Mouse (Mus musculus): ENCODE measurements around the gene Nuak1. TPM values are rescaled to one million over a fixed set of nuclear protein-coding genes. Genes with fewer than 3 reads are reported as not detected.

Gene Nuak1
- total and polyA plus RNA-seq, 2 experiments from 2014 or later = 2.7 to 37.9 TPM

DNA sequence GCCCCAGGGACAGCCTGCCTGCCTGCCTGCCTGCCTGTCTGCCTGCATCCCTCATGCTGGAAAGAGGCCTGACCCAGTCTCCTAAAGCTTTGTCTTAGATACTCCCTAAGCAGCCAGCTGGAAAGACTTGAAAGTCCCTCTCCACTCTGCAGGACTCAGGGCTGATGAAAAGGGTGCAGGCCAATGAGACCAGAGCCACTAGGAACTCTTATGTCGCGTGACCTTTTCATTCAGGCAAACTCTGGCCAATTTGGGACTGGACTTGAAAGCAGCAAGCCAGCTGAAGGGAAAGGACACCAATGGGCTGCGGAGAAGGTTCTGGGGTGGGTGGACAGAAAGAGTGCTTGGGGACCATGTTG is 47.7 kb downstream of the Nuak1 start:
- H3K4me1 ChIP-seq (ENCODE audit: insufficient read depth, low read length) = peaks cover 25% of the 10 kb centered on the region

DNA sequence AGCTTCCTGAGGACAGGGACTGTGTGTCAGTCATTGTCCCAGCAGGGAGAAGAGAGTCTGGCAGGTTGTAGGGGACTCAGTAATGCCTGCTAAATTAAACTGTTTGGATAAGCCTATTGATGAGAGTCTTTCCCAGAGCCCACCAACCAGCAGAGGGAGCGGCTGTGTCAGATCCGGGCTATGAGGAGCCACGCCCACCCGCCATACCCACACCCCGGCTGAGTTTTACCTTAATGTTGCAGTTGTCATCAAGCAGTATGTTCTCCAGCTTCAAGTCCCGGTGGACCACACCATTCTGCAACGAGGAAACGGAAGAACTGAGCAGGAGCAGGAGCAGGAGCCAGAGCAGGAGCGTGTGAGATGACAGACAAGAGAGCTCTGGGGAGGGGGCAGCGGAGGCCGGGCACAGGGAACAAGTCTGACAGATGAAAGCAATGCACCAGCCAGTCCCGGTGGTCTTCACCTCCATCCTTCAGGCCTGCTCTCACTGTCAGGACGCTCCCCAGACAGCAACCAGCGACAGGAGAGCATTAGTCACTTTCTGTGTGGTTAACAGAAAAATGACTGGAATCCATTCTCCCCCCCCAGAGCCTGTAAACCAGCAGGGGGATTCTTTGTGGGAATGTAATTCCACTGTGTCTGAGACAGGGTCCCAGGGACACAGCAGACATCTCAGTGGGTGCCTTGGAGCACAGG is 48.2 kb downstream of the Nuak1 start:
- H3K27me3 ChIP-seq (ENCODE audit: insufficient read depth, low read length) = no peaks in the 10 kb centered on the region
- DNase-seq (ENCODE audit: low spot score) (peak; percentile 54), ATAC-seq (ENCODE audit: low FRiP score) (peak; percentile 22; the same call in 1 of the 2 replicates)
- no peak overlapping the region for H3K4me3 ChIP-seq (ENCODE audit: low read depth, low read length)
- 0 out of 2 replicates have a peak, but pooled peaks cover 4% of the 10 kb centered on the region for H3K36me3 ChIP-seq (ENCODE audit: insufficient read depth, low read length)
- TF ChIP-seq CTCF (IDR thresholded peaks at IDR 0.05) = peak; percentile 58
- no peak overlapping the region for H3K4me2 ChIP-seq (ENCODE audit: low read depth, low read length, poor library complexity, severe bottlenecking)
- no peaks in the 10 kb centered on the region for H3K9me3 ChIP-seq (ENCODE audit: low read length)
- peaks cover 26% of the 10 kb centered on the region for H3K4me1 ChIP-seq (ENCODE audit: insufficient read depth, low read length)
- H3K27ac ChIP-seq (ENCODE audit: low read depth, low read length) = peak overlapping the region; percentile 26; the same call in 1 of the 2 replicates
- 30% methylated on average over 14 of the region's 14 CpGs for WGBS
- no peak overlapping the region for H3K9ac ChIP-seq (replicated peaks; ENCODE audit: low read length, poor library complexity, severe bottlenecking)

More for the DNA sequence above, 47.7 kb downstream of the Nuak1 start:
- Histone ChIP-seq H3K27ac (ENCODE audit: low read depth, low read length) (peak overlapping the region; percentile 26; the same call in 1 of the 2 replicates), H3K9me3 (ENCODE audit: low read length) (no peaks in the 10 kb centered on the region), H3K4me2 (ENCODE audit: low read depth, low read length, poor library complexity, severe bottlenecking) (no peak overlapping the region), H3K9ac (replicated peaks; ENCODE audit: low read length, poor library complexity, severe bottlenecking) (no peak overlapping the region), H3K4me3 (ENCODE audit: low read depth, low read length) (no peak overlapping the region), H3K27me3 (ENCODE audit: insufficient read depth, low read length) (no peaks in the 10 kb centered on the region), H3K36me3 (ENCODE audit: insufficient read depth, low read length) (0 out of 2 replicates have a peak, but pooled peaks cover 4% of the 10 kb centered on the region)
- TF ChIP-seq CTCF (IDR thresholded peaks at IDR 0.05) = no peak
- WGBS = 57% methylated on average over 3 of the region's 3 CpGs
- DNase-seq (ENCODE audit: low spot score) = peak; percentile 76
- ATAC-seq (ENCODE audit: low FRiP score) = peak; percentile 15; the same call in 1 of the 2 replicates

DNA sequence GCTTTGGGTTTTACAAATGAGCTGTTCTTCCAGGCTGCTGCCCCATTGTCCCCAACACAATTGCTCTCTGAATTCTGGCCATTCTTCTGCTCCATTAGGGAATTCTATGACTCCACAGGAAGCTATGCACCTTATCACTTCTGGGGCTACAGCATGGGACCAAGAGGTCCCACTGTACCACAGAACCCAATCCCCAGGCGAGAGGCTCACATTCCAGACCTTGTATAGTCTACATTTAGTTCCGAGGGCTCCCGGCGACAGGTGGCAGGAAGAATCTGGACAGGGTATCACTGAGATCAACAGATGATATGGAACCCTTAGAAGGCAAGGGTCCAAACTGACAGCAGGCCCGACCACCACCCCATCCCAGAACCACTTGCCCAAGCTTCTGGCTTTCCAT is 50.7 kb downstream of the Nuak1 start:
- WGBS = 78% methylated on average over 5 of the region's 5 CpGs
- no peak overlapping the region for H3K9ac ChIP-seq (replicated peaks; ENCODE audit: low read length, poor library complexity, severe bottlenecking)
- no peak overlapping the region for H3K27ac ChIP-seq (ENCODE audit: low read depth, low read length)
- no peak overlapping the region for H3K4me2 ChIP-seq (ENCODE audit: low read depth, low read length, poor library complexity, severe bottlenecking)
- ATAC-seq (ENCODE audit: low FRiP score) = no peak
- H3K9me3 ChIP-seq (ENCODE audit: low read length) = no peaks in the 10 kb centered on the region
- H3K4me3 ChIP-seq (ENCODE audit: low read depth, low read length) = no peak overlapping the region
- H3K27me3 ChIP-seq (ENCODE audit: insufficient read depth, low read length) = no peaks in the 10 kb centered on the region
- H3K4me1 ChIP-seq (ENCODE audit: insufficient read depth, low read length) = peaks cover 26% of the 10 kb centered on the region
- H3K36me3 ChIP-seq (ENCODE audit: insufficient read depth, low read length) = 0 out of 2 replicates have a peak, but pooled peaks cover 4% of the 10 kb centered on the region
- no peak for TF ChIP-seq CTCF (IDR thresholded peaks at IDR 0.05)
- DNase-seq (ENCODE audit: low spot score) = no peak

DNA sequence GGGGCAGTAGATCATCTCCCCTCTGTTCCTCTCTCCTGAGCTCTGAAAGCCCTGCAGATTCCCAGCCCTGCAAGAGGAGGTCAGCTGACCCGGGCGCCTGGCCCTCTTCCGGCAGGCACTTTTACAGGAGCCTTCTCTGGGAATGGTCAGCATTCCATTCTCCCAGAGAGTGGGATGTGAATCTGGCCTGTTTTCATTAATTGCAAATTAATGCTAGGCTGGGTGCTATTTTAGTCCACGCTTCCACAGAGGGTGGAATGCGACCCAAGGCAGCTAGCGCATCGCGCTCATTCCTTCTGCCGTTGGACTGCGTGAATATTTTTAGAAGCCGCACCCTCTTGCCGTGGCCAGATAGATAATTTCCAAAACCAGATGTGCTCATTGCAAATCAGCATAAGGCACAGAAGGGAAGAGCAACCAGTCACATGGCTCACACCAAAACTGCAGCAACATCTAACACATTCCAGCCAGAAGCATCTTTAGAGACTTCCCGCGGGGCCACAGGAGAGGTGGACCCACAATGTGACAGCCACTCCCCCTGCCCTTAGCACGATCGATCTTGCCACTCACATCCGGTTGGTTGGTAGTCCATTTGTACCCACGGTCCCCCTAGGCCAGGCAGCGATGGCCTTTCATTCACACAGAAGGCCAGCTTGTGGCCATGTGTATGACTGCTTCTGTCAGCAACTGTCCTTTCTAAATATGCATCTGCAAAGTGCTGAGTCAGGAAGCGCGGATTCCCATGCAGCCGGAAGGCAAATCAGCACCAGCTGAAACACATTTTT is 51.8 kb downstream of the Nuak1 start:
- Histone ChIP-seq H3K27ac (ENCODE audit: low read depth, low read length) (0 out of 2 replicates have a peak overlapping the region, but pooled peaks have one; percentile 32), H3K4me1 (ENCODE audit: insufficient read depth, low read length) (peaks cover 20% of the 10 kb centered on the region), H3K9me3 (ENCODE audit: low read length) (no peaks in the 10 kb centered on the region), H3K9ac (replicated peaks; ENCODE audit: low read length, poor library complexity, severe bottlenecking) (no peak overlapping the region), H3K36me3 (ENCODE audit: insufficient read depth, low read length) (0 out of 2 replicates have a peak, but pooled peaks cover 4% of the 10 kb centered on the region), H3K4me2 (ENCODE audit: low read depth, low read length, poor library complexity, severe bottlenecking) (no peak overlapping the region), H3K27me3 (ENCODE audit: insufficient read depth, low read length) (no peaks in the 10 kb centered on the region), H3K4me3 (ENCODE audit: low read depth, low read length) (no peak overlapping the region)
- TF ChIP-seq CTCF (IDR thresholded peaks at IDR 0.05) = no peak
- ATAC-seq (ENCODE audit: low FRiP score) (no peak), DNase-seq (ENCODE audit: low spot score) (no peak)
- WGBS = 51% methylated on average over 22 of the region's 22 CpGs

DNA sequence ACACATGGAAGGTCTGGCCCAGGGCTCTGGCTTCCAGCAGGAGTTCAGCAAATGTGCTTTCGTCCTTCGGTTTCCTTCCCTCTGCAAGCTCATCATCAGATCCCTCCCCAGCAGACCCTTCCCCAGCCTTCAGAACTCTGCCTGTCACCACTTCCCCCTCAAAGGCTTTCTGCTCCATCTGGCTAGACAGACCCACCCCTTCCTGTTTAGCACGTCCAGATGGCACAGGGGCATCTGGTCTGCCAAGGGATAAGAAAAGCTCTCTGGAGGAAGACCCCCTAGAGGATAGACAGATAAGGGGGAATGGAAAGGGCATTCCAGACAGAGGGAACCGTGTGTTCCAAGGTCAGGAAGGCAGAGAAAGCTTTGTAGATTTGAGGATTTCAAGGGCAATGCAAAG is 53.1 kb downstream of the Nuak1 start:
- H3K4me3 ChIP-seq (ENCODE audit: low read depth, low read length) = no peak overlapping the region
- DNase-seq (ENCODE audit: low spot score) (peak; percentile 78), ATAC-seq (ENCODE audit: low FRiP score) (no peak)
- no peak for TF ChIP-seq CTCF (IDR thresholded peaks at IDR 0.05)
- 0 out of 2 replicates have a peak, but pooled peaks cover 4% of the 10 kb centered on the region for H3K36me3 ChIP-seq (ENCODE audit: insufficient read depth, low read length)
- peaks cover 17% of the 10 kb centered on the region for H3K4me1 ChIP-seq (ENCODE audit: insufficient read depth, low read length)
- no peak overlapping the region for H3K27ac ChIP-seq (ENCODE audit: low read depth, low read length)
- WGBS = 45% methylated on average over 4 of the region's 4 CpGs
- H3K27me3 ChIP-seq (ENCODE audit: insufficient read depth, low read length) = no peaks in the 10 kb centered on the region
- H3K9me3 ChIP-seq (ENCODE audit: low read length) = no peaks in the 10 kb centered on the region
- no peak overlapping the region for H3K4me2 ChIP-seq (ENCODE audit: low read depth, low read length, poor library complexity, severe bottlenecking)
- no peak overlapping the region for H3K9ac ChIP-seq (replicated peaks; ENCODE audit: low read length, poor library complexity, severe bottlenecking)

Data from midbrain, postnatal 0 days (tissue).